Mouse (Mus musculus) lung, postnatal 25 days (tissue): ENCODE results near the gene Naa16.

Source experiments
- DNase-seq: peaks from one replicate; pipeline ENCODE4 v3.0.0; 2022; ENCODE audit warnings: low spot score

Gene Naa16

DNA sequence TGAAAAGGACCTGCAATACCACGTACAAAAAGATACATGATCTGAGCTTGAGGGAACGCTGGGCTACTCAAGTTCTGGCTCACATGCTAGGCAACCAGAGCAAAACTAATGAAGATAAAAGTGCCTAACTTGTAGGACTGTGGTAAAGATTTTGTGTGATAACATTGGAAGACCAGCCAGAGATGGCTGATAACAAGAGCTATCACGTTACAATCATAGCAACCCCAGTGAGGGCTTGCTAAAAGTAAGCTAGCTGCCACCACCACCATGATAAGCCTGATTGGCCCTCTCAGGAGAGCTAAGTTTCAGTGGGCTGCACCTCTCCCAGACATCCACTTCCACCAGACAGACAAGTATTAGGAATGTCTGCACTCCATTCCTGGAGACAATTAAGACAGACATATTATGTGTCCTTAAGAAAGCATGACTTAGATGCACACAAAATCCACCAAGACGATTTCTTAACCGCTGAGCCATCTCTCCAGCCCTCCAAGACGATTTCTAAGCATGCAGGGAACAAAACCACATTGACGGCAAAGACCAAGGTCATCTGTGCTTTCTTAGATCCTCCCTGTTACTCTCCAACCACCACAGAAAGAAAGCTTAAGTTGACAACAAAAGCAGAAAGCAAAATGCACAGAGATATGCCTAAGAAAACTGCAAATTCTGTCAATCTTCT is 92.1 kb downstream of the Naa16 start:
- DNase-seq = no peak

DNA sequence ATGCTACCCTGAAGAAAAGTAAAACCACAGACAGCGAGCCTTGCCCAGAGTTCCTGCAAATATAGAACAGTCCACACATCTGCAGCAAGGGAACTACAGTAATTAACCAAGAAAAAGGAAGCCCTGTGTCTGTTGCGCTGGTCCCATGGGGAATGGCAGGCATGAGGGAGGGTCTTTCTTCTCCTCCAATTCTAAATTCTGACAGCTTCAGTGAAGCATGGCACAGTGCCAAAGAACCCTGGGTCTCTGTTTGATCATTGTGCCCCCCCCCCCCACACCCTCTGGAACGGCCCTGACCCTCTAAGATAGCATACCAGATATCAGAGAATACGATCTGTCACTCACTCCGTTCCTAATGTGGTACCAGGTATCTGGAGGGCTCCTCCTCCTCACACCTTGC is 93.7 kb downstream of the Naa16 start:
- no peak for DNase-seq

DNA sequence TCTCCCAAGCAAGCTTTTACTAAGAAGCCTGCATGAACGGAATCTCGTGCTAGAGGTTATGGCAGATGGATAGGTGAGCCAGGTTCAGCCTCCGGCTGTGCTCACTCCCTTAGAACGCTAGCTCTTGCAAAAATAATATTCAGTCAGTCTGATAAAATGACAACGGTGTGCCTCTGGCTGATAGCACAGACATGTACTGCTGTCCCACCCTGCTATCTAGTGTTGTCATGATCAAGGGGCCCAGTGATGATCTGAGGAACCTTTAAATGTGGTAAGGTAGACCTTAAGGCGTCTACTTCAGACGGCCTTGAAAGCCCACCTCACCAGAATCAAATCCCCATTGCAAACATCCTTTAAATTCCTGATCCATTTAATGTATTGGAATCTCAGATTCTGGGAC is 94.4 kb downstream of the Naa16 start:
- no peak for DNase-seq

DNA sequence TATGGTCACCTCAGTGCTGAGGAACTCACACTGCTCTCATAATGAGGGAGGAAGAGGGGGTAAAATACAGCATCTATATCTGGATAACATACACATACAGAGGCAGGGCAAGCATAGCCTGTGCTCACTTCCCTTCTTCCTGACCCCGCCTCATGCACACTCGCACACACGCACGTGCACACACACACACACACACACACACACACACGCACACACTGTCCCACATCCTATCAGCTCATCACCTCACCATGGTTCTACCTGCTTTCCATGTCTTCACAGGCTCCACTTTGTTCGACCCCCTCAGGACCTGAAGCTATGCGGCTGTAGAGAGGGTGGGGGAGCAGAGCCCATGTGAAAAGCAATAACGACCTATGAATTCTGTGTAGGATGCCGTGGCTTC is 95.0 kb downstream of the Naa16 start:
- DNase-seq = no peak

DNA sequence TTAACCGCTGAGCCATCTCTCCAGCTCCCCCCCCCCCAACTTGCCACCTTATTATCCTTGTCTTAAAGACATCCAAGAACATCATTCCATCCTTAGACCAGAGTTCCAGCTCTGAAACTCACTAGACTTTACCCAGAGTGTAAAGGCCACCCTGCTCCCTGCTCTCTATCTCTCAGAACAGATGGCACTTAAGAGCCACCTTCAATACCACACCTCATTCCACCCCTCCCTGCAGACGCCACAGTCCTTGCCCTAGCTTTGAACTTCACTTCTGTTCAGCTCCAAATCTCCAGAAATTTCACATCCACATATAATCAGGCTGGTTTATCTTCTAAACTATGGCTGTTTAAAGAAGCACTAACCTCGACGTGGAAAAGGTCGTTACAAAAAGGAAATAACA is 95.6 kb downstream of the Naa16 start:
- no peak for DNase-seq

DNA sequence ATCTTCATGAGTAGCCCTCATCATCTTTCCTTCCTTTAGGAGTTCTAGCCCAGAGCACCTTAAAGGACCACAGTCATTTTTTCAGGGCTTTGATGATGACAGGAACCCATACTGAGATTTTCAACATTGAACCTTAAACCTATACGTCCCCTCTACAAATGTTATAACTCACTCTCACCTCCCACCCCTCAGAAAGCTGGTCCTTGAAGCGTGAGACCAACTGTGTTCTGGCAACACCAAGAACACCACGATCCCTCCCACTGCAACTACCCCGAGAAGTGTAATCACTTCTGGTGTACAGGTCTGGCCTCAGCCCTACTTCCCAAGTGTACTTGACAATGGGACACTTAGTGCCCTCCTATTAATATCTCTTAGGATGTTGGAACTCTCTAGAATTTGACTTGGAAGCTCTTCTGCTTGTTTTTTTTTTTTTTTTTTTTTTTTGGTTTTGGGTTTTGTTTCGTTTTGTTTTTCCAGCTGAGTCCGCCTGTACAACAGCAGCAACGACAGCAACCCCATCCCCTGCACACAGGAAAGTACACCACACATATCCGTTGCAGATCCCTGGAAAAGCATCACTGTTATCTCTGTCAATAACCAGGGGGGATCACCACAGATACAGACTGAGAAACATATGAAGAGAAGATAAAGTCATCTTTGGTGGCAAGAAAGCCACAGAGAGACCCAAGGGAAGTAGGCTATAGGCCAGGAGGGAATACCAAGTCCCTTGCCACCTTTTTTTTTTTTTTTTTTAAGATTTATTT is 96.3 kb downstream of the Naa16 start:
- no peak for DNase-seq

DNA sequence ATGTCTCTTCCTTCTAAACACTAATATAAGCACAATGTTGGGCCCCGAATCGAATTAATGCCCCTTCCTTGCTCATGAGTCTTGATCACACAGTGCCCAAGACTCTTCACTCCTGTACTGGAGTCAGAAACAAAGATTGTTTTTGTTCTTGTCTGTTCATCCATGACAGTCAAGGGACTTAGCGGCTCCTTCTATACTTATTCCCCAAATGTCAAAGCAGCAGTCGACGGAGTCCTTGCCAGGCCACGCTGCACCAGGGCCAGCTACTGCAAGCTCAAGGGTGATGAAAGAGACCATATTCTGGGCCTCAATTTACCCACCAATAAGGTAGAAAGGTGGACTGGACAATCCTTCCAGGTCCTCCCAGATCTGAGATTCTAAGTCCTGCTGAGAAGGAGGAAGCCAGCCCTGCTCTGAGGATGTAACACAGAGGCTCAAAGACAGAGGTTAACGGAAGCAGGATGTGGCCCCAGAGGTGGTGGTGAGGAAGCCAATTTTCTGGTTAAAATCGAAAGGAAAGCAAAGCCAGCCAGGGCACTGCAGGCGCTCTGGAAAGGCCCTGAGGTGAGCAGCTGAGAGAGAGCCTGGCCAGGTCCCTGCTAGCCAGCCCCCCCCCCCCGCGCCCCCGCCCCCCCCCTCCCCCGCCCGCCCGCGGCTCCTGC is 97.3 kb downstream of the Naa16 start:
- DNase-seq = peak; percentile 57

DNA sequence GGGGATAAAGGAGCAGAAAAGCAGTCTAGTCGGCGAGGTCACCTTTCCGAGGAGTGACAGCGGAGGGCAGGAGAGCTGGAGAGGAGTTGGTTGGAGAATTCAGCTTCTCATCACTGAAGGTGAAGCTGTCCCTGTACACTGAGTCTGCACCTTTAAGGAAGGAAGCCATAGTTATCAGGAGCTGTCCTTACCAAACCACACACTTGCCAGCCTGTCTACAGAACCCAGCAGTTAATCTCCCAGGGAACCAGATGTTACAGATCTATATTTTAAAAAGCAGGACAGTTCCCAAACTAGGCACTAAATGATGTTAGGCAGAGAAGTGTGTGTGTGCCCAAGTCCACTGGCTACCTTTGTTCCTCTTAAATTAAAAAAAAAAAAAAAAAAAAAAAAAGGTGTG is 98.9 kb downstream of the Naa16 start:
- DNase-seq = no peak

DNA sequence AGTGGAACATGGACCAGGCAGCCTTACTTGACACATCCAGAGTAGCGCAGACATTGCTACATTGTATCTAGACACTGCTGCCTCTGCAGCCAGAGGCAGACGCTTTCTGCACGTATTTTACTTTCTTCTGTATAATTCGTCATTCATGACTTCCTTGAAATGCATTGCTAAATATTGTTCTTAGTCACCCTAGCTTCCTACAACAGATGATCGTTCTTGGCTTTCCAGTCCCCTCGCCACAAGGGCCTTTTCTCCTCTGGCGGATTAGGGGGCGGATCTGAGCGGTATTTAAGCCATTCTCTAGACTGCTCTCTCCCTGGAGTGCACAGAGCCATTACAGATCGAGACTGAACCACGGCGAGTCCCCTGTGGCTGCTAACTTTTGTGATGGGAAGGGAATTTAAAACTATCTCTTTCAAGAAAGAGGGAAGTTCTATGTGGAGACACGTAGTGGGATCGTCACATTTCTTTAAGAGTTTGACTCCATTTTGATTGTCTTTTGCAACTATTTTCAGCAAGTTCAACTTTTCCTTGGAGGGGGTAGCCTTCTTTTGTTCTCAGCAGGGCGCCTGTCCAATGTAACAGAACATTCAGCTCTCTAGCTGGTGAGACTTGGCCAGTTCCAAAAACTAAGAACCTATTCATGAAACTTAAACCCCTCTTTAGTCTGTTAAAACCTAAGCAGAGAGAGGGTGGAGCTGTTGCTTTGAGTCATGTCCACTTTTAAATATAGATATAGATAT is 99.7 kb downstream of the Naa16 start:
- no peak for DNase-seq

DNA sequence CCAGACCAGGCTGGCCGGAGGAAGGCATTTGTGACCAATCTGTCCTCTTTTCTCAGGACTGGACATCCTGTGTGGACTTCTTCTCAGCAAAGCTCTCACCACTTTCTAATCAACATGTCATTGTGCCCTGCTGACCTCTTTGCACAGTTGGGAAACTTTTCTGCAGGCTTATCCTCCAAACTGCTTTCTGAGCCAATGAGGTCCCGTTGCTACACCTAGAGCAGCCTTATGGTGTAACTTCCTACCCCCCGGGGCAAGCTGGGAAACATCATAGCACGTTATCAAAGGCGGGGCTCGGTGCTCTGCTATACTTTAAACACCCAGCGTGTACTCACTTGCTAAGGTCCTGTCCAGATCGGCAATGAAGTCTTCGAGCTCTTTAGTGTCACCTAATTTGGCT is 100.7 kb downstream of the Naa16 start:
- no peak for DNase-seq

DNA sequence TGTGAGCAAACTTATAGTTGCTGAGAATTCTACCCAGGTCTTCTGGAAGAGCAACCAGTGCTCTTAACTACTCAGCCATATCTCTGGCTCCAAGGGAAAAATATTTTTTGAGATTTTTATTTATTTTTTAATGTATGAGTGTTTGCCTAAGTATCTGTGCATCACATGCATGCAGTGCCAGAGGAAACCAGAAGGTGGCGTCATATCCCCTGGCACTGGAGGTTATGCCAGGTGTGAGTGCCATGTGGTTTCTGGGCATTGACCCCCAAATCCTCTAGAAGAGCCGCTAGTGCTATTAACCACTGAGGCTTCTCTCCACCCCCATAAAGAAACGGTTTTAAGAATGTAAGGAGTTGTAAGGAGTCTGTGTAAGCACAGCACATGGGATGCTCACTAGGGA is 102.3 kb downstream of the Naa16 start:
- no peak for DNase-seq

DNA sequence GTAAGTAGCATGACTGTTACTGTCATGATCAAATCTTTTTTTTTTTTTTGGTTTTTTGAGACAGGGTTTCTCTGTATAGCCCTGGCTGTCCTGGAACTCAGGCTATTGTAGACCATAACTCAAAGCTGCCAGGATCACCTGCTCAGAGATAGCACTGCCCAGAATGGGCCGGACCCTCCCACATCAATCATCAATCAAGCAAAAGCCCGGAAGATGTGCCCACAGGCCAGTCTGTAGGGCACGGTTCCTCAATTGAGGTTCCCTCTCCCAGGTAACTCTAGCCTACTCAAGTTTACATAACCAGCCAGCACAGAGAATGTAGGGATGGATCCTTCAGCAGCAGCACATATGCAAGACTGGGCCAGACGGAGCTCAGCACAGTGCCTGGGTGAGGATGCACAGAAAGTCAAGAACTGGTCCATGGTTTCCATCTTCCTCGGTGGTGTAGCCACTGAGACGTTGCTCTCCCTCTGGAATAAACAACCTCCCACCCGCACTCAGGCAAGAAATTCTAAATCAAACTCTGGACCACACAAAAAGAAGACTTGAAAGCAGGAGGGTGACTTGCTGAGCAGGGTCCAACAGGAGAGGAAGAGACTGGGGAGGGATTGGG is 103.2 kb downstream of the Naa16 start:
- no peak for DNase-seq

DNA sequence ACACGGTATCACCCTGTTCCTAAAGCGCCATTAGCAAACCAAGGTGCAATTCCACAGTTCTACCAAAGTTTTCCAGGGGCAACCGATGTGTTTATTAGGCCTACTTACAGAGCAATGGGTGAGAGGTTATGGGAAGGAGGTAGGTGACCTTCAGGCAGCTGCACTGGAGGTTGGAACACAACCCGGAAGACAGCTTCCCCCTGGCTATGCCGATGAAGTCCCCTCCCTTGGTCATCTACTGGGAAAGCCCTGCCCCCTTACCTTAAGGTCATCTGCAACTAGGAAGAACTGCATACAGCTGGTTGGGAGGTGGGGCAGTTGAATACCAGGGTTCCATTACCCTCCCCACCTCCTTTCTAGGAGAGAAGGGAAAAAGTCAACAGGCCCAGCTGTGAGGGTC is 105.0 kb downstream of the Naa16 start:
- DNase-seq = no peak

DNA sequence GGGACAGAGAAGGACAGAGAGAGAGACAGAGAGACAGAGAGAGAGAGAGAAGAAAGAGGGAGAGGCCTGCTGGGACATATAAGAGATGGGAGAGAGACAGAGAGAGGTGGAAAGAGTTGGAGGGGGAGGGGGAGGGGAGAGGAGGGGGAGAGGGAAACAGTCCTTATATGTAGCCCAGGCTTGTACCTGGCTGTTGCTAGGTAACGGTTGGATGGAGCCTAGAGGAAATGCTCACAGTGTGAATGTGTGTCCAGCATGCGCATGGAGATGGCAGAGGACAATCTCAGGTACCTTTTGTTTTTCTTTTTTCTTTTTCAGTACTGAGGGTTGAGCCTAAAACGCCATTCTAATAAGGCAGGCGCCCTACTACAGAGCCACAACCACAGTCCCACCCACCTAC is 106.0 kb downstream of the Naa16 start:
- DNase-seq = no peak

DNA sequence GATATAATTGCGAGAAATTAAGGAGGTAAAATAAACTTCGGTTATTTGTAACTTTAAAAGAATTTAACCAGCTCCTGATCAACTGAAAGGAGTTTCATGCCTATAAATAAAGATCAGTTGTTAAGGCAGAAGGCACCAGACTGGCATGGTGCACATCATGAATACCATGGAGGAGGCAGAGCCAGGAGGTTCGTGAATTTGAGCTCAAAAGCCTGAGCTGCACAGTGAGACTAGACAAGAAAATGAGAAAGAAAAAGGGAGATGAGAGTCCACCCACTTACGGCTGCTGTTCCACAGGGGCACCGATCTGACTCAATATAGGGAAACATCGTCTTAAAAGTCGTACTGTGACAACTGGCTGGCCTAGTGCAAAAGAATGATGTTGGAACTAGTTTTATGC is 106.6 kb downstream of the Naa16 start:
- DNase-seq = no peak

DNA sequence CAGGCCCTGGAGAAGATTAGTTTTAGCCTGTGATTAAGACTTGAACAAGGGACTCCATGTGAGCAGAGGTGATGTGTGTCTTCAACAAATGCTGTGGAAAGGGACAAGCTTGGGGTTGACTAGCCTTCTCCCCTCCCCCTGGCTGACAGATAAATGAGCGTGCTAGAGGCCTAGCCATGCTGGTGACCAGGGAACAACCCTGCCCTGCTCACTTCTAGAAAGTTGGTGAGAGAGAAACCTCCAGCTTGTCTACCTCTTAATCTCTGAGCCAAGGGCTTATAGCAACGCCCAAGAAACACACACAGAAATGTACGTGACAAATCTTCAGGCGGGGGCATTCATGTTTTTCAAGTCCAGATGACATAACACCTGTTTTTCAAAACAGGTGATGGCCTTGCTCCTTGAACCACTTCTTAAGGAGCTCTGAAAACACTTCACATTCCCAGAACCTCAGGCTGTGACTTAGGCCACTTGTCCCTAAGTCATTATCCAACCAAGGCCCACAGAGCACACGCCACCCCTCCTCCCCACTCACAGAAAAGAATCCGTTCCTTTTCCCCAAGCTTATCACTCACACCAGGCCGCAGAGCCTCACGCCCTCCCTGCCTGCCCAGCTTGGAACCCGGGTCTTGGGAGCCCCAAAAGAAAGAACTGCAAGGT is 108.6 kb downstream of the Naa16 start:
- DNase-seq = peak; percentile 87

DNA sequence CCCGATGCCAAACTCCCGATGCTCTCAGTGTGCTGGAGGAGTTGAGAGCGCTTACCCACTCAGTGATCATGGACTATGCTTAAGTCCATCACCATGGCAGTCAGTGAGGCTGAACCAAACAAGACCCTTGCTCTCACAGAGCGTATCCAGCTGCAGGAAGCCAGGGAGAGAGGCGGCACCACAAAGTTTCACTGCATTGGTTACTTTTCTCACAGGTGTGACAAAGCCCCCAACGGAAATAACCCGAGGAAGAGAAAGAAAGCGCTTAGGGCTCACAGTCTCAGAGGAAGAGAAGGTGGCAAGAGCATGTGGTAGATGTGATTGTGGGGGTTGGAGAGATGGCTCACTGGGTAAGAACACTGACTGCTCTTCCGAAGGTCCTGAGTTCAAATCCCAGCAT is 110.1 kb downstream of the Naa16 start:
- no peak for DNase-seq

DNA sequence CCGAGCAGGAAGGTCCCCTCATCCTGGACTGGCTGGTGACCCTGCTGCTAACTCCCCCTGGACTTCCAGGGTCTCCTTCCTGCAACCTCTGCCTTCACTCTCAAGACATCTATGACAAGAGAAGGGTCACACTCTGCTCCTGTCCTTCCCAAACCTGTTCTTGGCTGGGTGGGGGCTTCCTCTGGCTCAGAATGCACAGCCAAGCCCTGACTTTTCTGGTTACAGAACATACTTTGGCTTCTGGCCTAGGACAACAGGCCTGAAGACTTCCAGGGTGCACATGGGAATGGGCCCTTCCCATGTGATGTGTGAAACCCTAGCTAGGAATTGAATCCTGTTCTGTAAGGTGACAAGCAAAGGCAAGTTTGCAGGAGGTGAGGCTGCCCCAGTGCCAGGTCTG is 111.1 kb downstream of the Naa16 start:
- DNase-seq = peak; percentile 54

DNA sequence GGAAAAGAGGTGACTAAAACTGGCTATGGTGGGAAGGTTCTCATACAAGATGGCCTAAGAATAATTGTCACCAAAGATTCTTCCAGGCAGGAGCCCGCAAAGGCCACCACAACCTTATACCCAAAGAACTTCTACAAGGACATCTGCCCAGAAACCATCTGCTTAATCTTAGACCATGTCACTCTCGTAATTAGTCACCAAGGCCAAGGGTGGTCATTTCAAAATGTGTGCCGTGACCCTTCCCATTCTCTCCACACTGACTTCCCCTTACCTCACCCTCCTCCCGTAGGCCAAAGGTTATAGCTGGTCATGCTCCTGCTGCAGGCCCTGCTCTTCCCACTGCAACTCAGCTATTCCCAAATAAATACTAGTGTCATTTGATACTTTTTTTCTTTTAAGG is 111.7 kb downstream of the Naa16 start:
- DNase-seq = no peak

DNA sequence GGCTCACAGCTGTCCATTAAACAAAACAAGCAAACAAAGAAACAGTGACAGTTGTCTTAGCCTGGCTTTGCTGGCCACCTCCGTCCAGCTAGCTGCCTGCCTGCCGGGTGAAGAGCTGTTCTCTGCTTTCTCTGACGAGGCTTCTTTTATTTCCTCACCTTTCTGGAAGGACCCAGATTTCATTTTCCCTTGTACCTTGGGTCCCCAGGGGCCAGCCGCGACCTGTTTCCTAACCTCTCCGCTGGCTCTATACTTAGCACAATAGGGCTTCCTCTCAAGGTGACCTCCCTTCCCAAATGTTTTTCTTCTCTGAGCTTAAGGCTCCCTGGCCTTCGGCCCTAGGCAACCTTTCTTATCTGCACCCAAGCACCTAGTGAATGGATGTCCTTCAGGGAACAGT is 112.7 kb downstream of the Naa16 start:
- DNase-seq = no peak

DNA sequence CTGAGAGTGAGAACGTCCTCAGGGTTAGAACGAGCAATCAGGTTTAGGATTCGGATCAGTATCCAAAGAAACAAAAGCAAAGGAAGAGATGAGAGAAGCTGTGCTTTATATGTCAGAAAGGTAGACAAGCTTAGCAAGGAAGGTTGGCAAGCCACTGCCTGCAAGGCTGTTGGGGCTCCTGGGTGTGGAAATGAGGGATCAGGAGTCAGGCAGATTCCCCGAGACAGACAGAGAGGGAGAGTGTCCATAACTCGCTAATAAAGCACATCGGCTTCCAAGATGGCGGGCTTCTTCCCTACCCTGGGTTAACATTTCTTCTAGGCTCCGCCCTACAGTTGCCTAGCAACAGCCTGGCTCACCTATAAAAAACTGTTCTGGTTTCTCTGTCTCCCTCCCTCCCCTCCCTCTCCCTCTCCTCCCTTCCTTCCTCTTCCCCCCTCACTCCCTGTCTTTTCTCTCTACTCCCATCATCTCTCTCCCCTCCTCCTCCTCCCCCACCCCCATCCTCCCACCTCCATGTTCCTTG is 114.6 kb downstream of the Naa16 start:
- DNase-seq = no peak

DNA sequence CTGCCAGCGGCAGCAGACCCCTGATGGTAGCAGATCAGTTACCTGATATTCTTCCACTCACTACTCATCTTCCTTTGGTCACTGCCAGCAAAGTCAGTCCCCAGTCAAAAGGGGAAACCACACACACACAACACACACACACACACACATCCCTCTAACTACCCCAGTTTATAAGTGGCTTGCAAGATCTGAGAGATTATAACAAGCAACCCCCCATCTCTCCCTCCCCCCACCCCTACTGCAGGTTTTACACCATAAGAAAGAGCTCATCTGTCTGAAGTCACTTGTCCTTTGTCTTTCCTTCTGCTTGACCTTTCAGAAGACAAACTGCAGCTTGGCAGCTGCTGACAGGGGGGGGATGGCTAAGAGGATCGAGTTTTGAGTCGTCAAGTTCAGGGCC is 115.1 kb downstream of the Naa16 start:
- no peak for DNase-seq
